Mouse (Mus musculus): ENCODE data around the gene Lrrc4c. TPM values are rescaled to one million over a fixed set of nuclear protein-coding genes. Genes with fewer than 3 reads are reported as not detected.

Gene Lrrc4c
- polyA plus RNA-seq, 1 experiment from 2014 or later, result 7.6 TPM

GRCm38 (mm10) chr2:97294216-97294615, 976.2 kb downstream of the Lrrc4c start:
- no peaks in the 10 kb centered on the region for H3K4me1 ChIP-seq (ENCODE audit: control insufficient read depth, insufficient read depth, low read length)
- H3K9ac ChIP-seq (replicated peaks; ENCODE audit: low read depth, low read length), result no peak overlapping the region
- H3K27me3 ChIP-seq (ENCODE audit: control insufficient read depth, insufficient read depth, low read length), result no peaks in the 10 kb centered on the region
- no peaks in the 10 kb centered on the region for H3K36me3 ChIP-seq (ENCODE audit: control insufficient read depth, insufficient read depth, low read length)
- no peak overlapping the region for H3K4me3 ChIP-seq (ENCODE audit: low read depth, low read length)
- no peak for ATAC-seq (ENCODE audit: insufficient number of reproducible peaks, insufficient read depth, low FRiP score, low read depth)
- 89% methylated on average over 3 of the region's 3 CpGs for WGBS
- H3K27ac ChIP-seq (ENCODE audit: low read length), result no peak overlapping the region
- no peaks in the 10 kb centered on the region for H3K9me3 ChIP-seq (ENCODE audit: control insufficient read depth, low read depth, low read length)
- no peak overlapping the region for H3K4me2 ChIP-seq (replicated peaks; ENCODE audit: low read depth, low read length)

GRCm38 (mm10) chr2:97299704-97300103, 981.7 kb downstream of the Lrrc4c start:
- H3K4me3 ChIP-seq (ENCODE audit: low read depth, low read length), result no peak overlapping the region
- H3K4me1 ChIP-seq (ENCODE audit: control insufficient read depth, insufficient read depth, low read length), result no peaks in the 10 kb centered on the region
- no peaks in the 10 kb centered on the region for H3K27me3 ChIP-seq (ENCODE audit: control insufficient read depth, insufficient read depth, low read length)
- no peak overlapping the region for H3K4me2 ChIP-seq (replicated peaks; ENCODE audit: low read depth, low read length)
- no peaks in the 10 kb centered on the region for H3K9me3 ChIP-seq (ENCODE audit: control insufficient read depth, low read depth, low read length)
- 68% methylated on average over 2 of the region's 2 CpGs for WGBS
- no peak overlapping the region for H3K9ac ChIP-seq (replicated peaks; ENCODE audit: low read depth, low read length)
- no peak for ATAC-seq (ENCODE audit: insufficient number of reproducible peaks, insufficient read depth, low FRiP score, low read depth)
- H3K36me3 ChIP-seq (ENCODE audit: control insufficient read depth, insufficient read depth, low read length), result no peaks in the 10 kb centered on the region
- no peak overlapping the region for H3K27ac ChIP-seq (ENCODE audit: low read length)

GRCm38 (mm10) chr2:97318008-97318407, 1000.0 kb downstream of the Lrrc4c start:
- Histone ChIP-seq H3K36me3 (ENCODE audit: control insufficient read depth, insufficient read depth, low read length) (no peaks in the 10 kb centered on the region), H3K4me1 (ENCODE audit: control insufficient read depth, insufficient read depth, low read length) (no peaks in the 10 kb centered on the region), H3K27me3 (ENCODE audit: control insufficient read depth, insufficient read depth, low read length) (no peaks in the 10 kb centered on the region), H3K4me3 (ENCODE audit: low read depth, low read length) (no peak overlapping the region), H3K4me2 (replicated peaks; ENCODE audit: low read depth, low read length) (no peak overlapping the region), H3K27ac (ENCODE audit: low read length) (no peak overlapping the region), H3K9ac (replicated peaks; ENCODE audit: low read depth, low read length) (no peak overlapping the region), H3K9me3 (ENCODE audit: control insufficient read depth, low read depth, low read length) (no peaks in the 10 kb centered on the region)
- no peak for ATAC-seq (ENCODE audit: insufficient number of reproducible peaks, insufficient read depth, low FRiP score, low read depth)
- 78% methylated on average over 1 of the region's 1 CpGs for WGBS

GRCm38 (mm10) chr2:97318536-97318935, 1000.6 kb downstream of the Lrrc4c start:
- no peak overlapping the region for H3K27ac ChIP-seq (ENCODE audit: low read length)
- no peak overlapping the region for H3K9ac ChIP-seq (replicated peaks; ENCODE audit: low read depth, low read length)
- ATAC-seq (ENCODE audit: insufficient number of reproducible peaks, insufficient read depth, low FRiP score, low read depth), result no peak
- H3K27me3 ChIP-seq (ENCODE audit: control insufficient read depth, insufficient read depth, low read length), result no peaks in the 10 kb centered on the region
- no peak overlapping the region for H3K4me2 ChIP-seq (replicated peaks; ENCODE audit: low read depth, low read length)
- no peaks in the 10 kb centered on the region for H3K9me3 ChIP-seq (ENCODE audit: control insufficient read depth, low read depth, low read length)
- no peaks in the 10 kb centered on the region for H3K36me3 ChIP-seq (ENCODE audit: control insufficient read depth, insufficient read depth, low read length)
- H3K4me3 ChIP-seq (ENCODE audit: low read depth, low read length), result no peak overlapping the region
- no peaks in the 10 kb centered on the region for H3K4me1 ChIP-seq (ENCODE audit: control insufficient read depth, insufficient read depth, low read length)
- 92% methylated on average over 1 of the region's 1 CpGs for WGBS

- Histone ChIP-seq H3K4me1 (ENCODE audit: control insufficient read depth, insufficient read depth, low read length) (no peaks in the 10 kb centered on the region), H3K36me3 (ENCODE audit: control insufficient read depth, insufficient read depth, low read length) (no peaks in the 10 kb centered on the region), H3K27ac (ENCODE audit: low read length) (no peak overlapping the region), H3K9me3 (ENCODE audit: control insufficient read depth, low read depth, low read length) (no peaks in the 10 kb centered on the region), H3K9ac (replicated peaks; ENCODE audit: low read depth, low read length) (no peak overlapping the region), H3K27me3 (ENCODE audit: control insufficient read depth, insufficient read depth, low read length) (no peaks in the 10 kb centered on the region), H3K4me3 (ENCODE audit: low read depth, low read length) (no peak overlapping the region), H3K4me2 (replicated peaks; ENCODE audit: low read depth, low read length) (no peak overlapping the region)
- 62% methylated on average over 1 of the region's 1 CpGs for WGBS
- ATAC-seq (ENCODE audit: insufficient number of reproducible peaks, insufficient read depth, low FRiP score, low read depth), result no peak
These were observed 1014.2 kb downstream of the Lrrc4c start for GRCm38 (mm10) chr2:97332084-97332682.

GRCm38 (mm10) chr2:97339627-97340026, 1021.7 kb downstream of the Lrrc4c start:
- Histone ChIP-seq H3K27ac (ENCODE audit: low read length) (no peak overlapping the region), H3K36me3 (ENCODE audit: control insufficient read depth, insufficient read depth, low read length) (no peaks in the 10 kb centered on the region), H3K9me3 (ENCODE audit: control insufficient read depth, low read depth, low read length) (no peaks in the 10 kb centered on the region), H3K27me3 (ENCODE audit: control insufficient read depth, insufficient read depth, low read length) (no peaks in the 10 kb centered on the region), H3K4me3 (ENCODE audit: low read depth, low read length) (no peak overlapping the region), H3K4me1 (ENCODE audit: control insufficient read depth, insufficient read depth, low read length) (no peaks in the 10 kb centered on the region), H3K4me2 (replicated peaks; ENCODE audit: low read depth, low read length) (no peak overlapping the region), H3K9ac (replicated peaks; ENCODE audit: low read depth, low read length) (no peak overlapping the region)
- 82% methylated on average over 4 of the region's 4 CpGs for WGBS
- no peak for ATAC-seq (ENCODE audit: insufficient number of reproducible peaks, insufficient read depth, low FRiP score, low read depth)

GRCm38 (mm10) chr2:97361235-97361634, 1043.3 kb downstream of the Lrrc4c start:
- Histone ChIP-seq H3K27me3 (ENCODE audit: control insufficient read depth, insufficient read depth, low read length) (no peaks in the 10 kb centered on the region), H3K4me2 (replicated peaks; ENCODE audit: low read depth, low read length) (no peak overlapping the region), H3K36me3 (ENCODE audit: control insufficient read depth, insufficient read depth, low read length) (no peaks in the 10 kb centered on the region), H3K4me3 (ENCODE audit: low read depth, low read length) (no peak overlapping the region), H3K9me3 (ENCODE audit: control insufficient read depth, low read depth, low read length) (no peaks in the 10 kb centered on the region), H3K9ac (replicated peaks; ENCODE audit: low read depth, low read length) (no peak overlapping the region), H3K4me1 (ENCODE audit: control insufficient read depth, insufficient read depth, low read length) (no peaks in the 10 kb centered on the region), H3K27ac (ENCODE audit: low read length) (no peak overlapping the region)
- ATAC-seq (ENCODE audit: insufficient number of reproducible peaks, insufficient read depth, low FRiP score, low read depth), result no peak
- 90% methylated on average over 2 of the region's 2 CpGs for WGBS

GRCm38 (mm10) chr2:97369978-97370377, 1052.0 kb downstream of the Lrrc4c start:
- no peaks in the 10 kb centered on the region for H3K9me3 ChIP-seq (ENCODE audit: control insufficient read depth, low read depth, low read length)
- no peaks in the 10 kb centered on the region for H3K4me1 ChIP-seq (ENCODE audit: control insufficient read depth, insufficient read depth, low read length)
- H3K4me2 ChIP-seq (replicated peaks; ENCODE audit: low read depth, low read length), result no peak overlapping the region
- no peak overlapping the region for H3K4me3 ChIP-seq (ENCODE audit: low read depth, low read length)
- H3K27me3 ChIP-seq (ENCODE audit: control insufficient read depth, insufficient read depth, low read length), result no peaks in the 10 kb centered on the region
- no peaks in the 10 kb centered on the region for H3K36me3 ChIP-seq (ENCODE audit: control insufficient read depth, insufficient read depth, low read length)
- no peak overlapping the region for H3K27ac ChIP-seq (ENCODE audit: low read length)
- H3K9ac ChIP-seq (replicated peaks; ENCODE audit: low read depth, low read length), result no peak overlapping the region
- no peak for ATAC-seq (ENCODE audit: insufficient number of reproducible peaks, insufficient read depth, low FRiP score, low read depth)
- WGBS, result 66% methylated on average over 3 of the region's 3 CpGs

- Histone ChIP-seq H3K27ac (ENCODE audit: low read length) (no peak overlapping the region), H3K27me3 (ENCODE audit: control insufficient read depth, insufficient read depth, low read length) (no peaks in the 10 kb centered on the region), H3K9me3 (ENCODE audit: control insufficient read depth, low read depth, low read length) (no peaks in the 10 kb centered on the region), H3K4me2 (replicated peaks; ENCODE audit: low read depth, low read length) (no peak overlapping the region), H3K9ac (replicated peaks; ENCODE audit: low read depth, low read length) (no peak overlapping the region), H3K4me1 (ENCODE audit: control insufficient read depth, insufficient read depth, low read length) (no peaks in the 10 kb centered on the region), H3K4me3 (ENCODE audit: low read depth, low read length) (no peak overlapping the region), H3K36me3 (ENCODE audit: control insufficient read depth, insufficient read depth, low read length) (no peaks in the 10 kb centered on the region)
- WGBS, result 87% methylated on average over 3 of the region's 3 CpGs
- no peak for ATAC-seq (ENCODE audit: insufficient number of reproducible peaks, insufficient read depth, low FRiP score, low read depth)
These were observed 1073.5 kb downstream of the Lrrc4c start for GRCm38 (mm10) chr2:97391437-97391836.

Data from stomach, embryonic 14.5 days (tissue).